Mouse (Mus musculus) E14TG2a.4 (cell line): ENCODE data around the gene Fam155a.

Experiments
- CTCF ChIP-seq: conservative IDR thresholded peaks from 2 replicates; pipeline ENCODE4 v1.5.1; 2014; ENCODE audit warnings: low read length
- POU5F1 ChIP-seq: IDR thresholded peaks from 2 replicates; pipeline ENCODE4 v1.6.1; 2014; ENCODE audit warnings: low read length, borderline replicate concordance

DNA sequence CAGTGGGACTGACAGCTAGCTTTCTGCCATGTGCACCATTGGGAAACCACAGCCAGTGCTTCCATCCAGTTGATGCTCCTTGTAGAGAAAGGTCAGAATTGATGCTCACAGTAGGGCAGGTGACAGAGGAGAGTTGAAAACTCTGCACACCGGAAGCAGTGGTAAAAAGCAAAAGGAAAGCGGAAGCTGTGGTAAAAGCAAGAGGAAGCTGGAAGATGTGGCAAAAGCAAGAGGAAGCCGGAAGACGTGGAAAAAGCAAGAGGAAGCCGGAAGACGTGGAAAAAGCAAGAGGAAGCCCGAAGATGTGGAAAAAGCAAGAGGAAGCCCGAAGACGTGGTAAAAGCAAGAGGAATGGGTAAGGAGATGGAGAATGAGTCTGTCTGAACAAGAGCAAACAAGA lies 354.8 kb downstream of the Fam155a start:
- TF ChIP-seq CTCF: no peak
- TF ChIP-seq POU5F1: no peak
